Mouse (Mus musculus): ENCODE measurements around the gene Vsig10. TPM values are rescaled to one million over a fixed set of nuclear protein-coding genes. Genes with fewer than 3 reads are reported as not detected.
A peak's percentile ranks its signal among the peaks of the same experiment; 100 is the strongest.
"Not testable (repeated sequence)": the region's sequence is repeated elsewhere in the genome, so short reads cannot be mapped to it uniquely, and the experiment has no call there.

Vsig10 gene
- polyA plus RNA-seq, 1 experiment from 2014 or later: 1.1 TPM

GRCm38 (mm10) chr5:117341896-117342295, 23.0 kb downstream of the Vsig10 start:
- Histone ChIP-seq H3K4me1 (ENCODE audit: control insufficient read depth, insufficient read depth, low read length) (no peaks in the 10 kb centered on the region), H3K9me3 (replicated peaks; ENCODE audit: control insufficient read depth, low read length) (no peaks in the 10 kb centered on the region), H3K4me3 (ENCODE audit: low read depth, low read length) (no peak overlapping the region), H3K27me3 (replicated peaks; ENCODE audit: control insufficient read depth, insufficient read depth, low read length) (no peaks in the 10 kb centered on the region), H3K9ac (ENCODE audit: low read length) (no peak overlapping the region), H3K36me3 (ENCODE audit: control insufficient read depth, insufficient read depth, low read length) (no peaks in the 10 kb centered on the region), H3K27ac (ENCODE audit: low read depth, low read length) (no peak overlapping the region), H3K4me2 (ENCODE audit: low read length) (no peak overlapping the region)
- ATAC-seq: no peak
- DNase-seq (ENCODE audit: low spot score): no peak
- WGBS: 89% methylated on average over 6 of the region's 6 CpGs

- H3K9ac ChIP-seq (ENCODE audit: low read length); DNase-seq (ENCODE audit: low spot score); H3K27ac ChIP-seq (ENCODE audit: low read depth, low read length); H3K36me3 ChIP-seq (ENCODE audit: control insufficient read depth, insufficient read depth, low read length); H3K4me2 ChIP-seq (ENCODE audit: low read length); H3K4me3 ChIP-seq (ENCODE audit: low read depth, low read length); H3K4me1 ChIP-seq (ENCODE audit: control insufficient read depth, insufficient read depth, low read length); ATAC-seq; H3K9me3 ChIP-seq (replicated peaks; ENCODE audit: control insufficient read depth, low read length); H3K27me3 ChIP-seq (replicated peaks; ENCODE audit: control insufficient read depth, insufficient read depth, low read length): not testable (repeated sequence)
- 89% methylated on average over 5 of the region's 5 CpGs for WGBS
These were observed 25.6 kb downstream of the Vsig10 start for GRCm38 (mm10) chr5:117344496-117344895.

- ATAC-seq: no peak
- no peak overlapping the region for H3K27ac ChIP-seq (ENCODE audit: low read depth, low read length)
- H3K27me3 ChIP-seq (replicated peaks; ENCODE audit: control insufficient read depth, insufficient read depth, low read length): no peaks in the 10 kb centered on the region
- no peak overlapping the region for H3K9ac ChIP-seq (ENCODE audit: low read length)
- no peak for DNase-seq (ENCODE audit: low spot score)
- H3K9me3 ChIP-seq (replicated peaks; ENCODE audit: control insufficient read depth, low read length): no peaks in the 10 kb centered on the region
- no peaks in the 10 kb centered on the region for H3K4me1 ChIP-seq (ENCODE audit: control insufficient read depth, insufficient read depth, low read length)
- no peak overlapping the region for H3K4me2 ChIP-seq (ENCODE audit: low read length)
- 76% methylated on average over 5 of the region's 5 CpGs for WGBS
- no peak overlapping the region for H3K4me3 ChIP-seq (ENCODE audit: low read depth, low read length)
- H3K36me3 ChIP-seq (ENCODE audit: control insufficient read depth, insufficient read depth, low read length): no peaks in the 10 kb centered on the region
These were observed 26.6 kb downstream of the Vsig10 start for GRCm38 (mm10) chr5:117345432-117345976.

GRCm38 (mm10) chr5:117346281-117346680, 27.4 kb downstream of the Vsig10 start:
- 65% methylated on average over 3 of the region's 3 CpGs for WGBS
- ATAC-seq: no peak
- no peak for DNase-seq (ENCODE audit: low spot score)

GRCm38 (mm10) chr5:117347011-117347410, 28.1 kb downstream of the Vsig10 start:
- Histone ChIP-seq H3K4me2 (ENCODE audit: low read length) (no peak overlapping the region), H3K4me3 (ENCODE audit: low read depth, low read length) (no peak overlapping the region), H3K36me3 (ENCODE audit: control insufficient read depth, insufficient read depth, low read length) (no peaks in the 10 kb centered on the region), H3K27ac (ENCODE audit: low read depth, low read length) (no peak overlapping the region), H3K9me3 (replicated peaks; ENCODE audit: control insufficient read depth, low read length) (no peaks in the 10 kb centered on the region), H3K27me3 (replicated peaks; ENCODE audit: control insufficient read depth, insufficient read depth, low read length) (no peaks in the 10 kb centered on the region), H3K9ac (ENCODE audit: low read length) (no peak overlapping the region), H3K4me1 (ENCODE audit: control insufficient read depth, insufficient read depth, low read length) (no peaks in the 10 kb centered on the region)
- DNase-seq (ENCODE audit: low spot score) (no peak), ATAC-seq (no peak)
- 92% methylated on average over 5 of the region's 5 CpGs for WGBS

More at GRCm38 (mm10) chr5:117346281-117346680, 27.4 kb downstream of the Vsig10 start:
- H3K4me2 ChIP-seq (ENCODE audit: low read length): no peak overlapping the region
- H3K9ac ChIP-seq (ENCODE audit: low read length): no peak overlapping the region
- H3K27me3 ChIP-seq (replicated peaks; ENCODE audit: control insufficient read depth, insufficient read depth, low read length): no peaks in the 10 kb centered on the region
- H3K9me3 ChIP-seq (replicated peaks; ENCODE audit: control insufficient read depth, low read length): no peaks in the 10 kb centered on the region
- no peak overlapping the region for H3K4me3 ChIP-seq (ENCODE audit: low read depth, low read length)
- H3K4me1 ChIP-seq (ENCODE audit: control insufficient read depth, insufficient read depth, low read length): no peaks in the 10 kb centered on the region
- no peak overlapping the region for H3K27ac ChIP-seq (ENCODE audit: low read depth, low read length)
- no peaks in the 10 kb centered on the region for H3K36me3 ChIP-seq (ENCODE audit: control insufficient read depth, insufficient read depth, low read length)

GRCm38 (mm10) chr5:117347838-117348237, 29.0 kb downstream of the Vsig10 start:
- ATAC-seq (no peak), DNase-seq (ENCODE audit: low spot score) (no peak)
- no peak overlapping the region for H3K27ac ChIP-seq (ENCODE audit: low read depth, low read length)
- H3K4me2 ChIP-seq (ENCODE audit: low read length): no peak overlapping the region
- H3K4me1 ChIP-seq (ENCODE audit: control insufficient read depth, insufficient read depth, low read length): no peaks in the 10 kb centered on the region
- H3K27me3 ChIP-seq (replicated peaks; ENCODE audit: control insufficient read depth, insufficient read depth, low read length): no peaks in the 10 kb centered on the region
- 95% methylated on average over 2 of the region's 2 CpGs for WGBS
- no peak overlapping the region for H3K4me3 ChIP-seq (ENCODE audit: low read depth, low read length)
- H3K9ac ChIP-seq (ENCODE audit: low read length): no peak overlapping the region
- H3K36me3 ChIP-seq (ENCODE audit: control insufficient read depth, insufficient read depth, low read length): no peaks in the 10 kb centered on the region
- H3K9me3 ChIP-seq (replicated peaks; ENCODE audit: control insufficient read depth, low read length): no peaks in the 10 kb centered on the region

GRCm38 (mm10) chr5:117348279-117348678, 29.4 kb downstream of the Vsig10 start:
- Histone ChIP-seq H3K4me1 (ENCODE audit: control insufficient read depth, insufficient read depth, low read length) (no peaks in the 10 kb centered on the region), H3K27ac (ENCODE audit: low read depth, low read length) (no peak overlapping the region), H3K4me3 (ENCODE audit: low read depth, low read length) (no peak overlapping the region), H3K4me2 (ENCODE audit: low read length) (no peak overlapping the region), H3K36me3 (ENCODE audit: control insufficient read depth, insufficient read depth, low read length) (no peaks in the 10 kb centered on the region), H3K9me3 (replicated peaks; ENCODE audit: control insufficient read depth, low read length) (no peaks in the 10 kb centered on the region), H3K27me3 (replicated peaks; ENCODE audit: control insufficient read depth, insufficient read depth, low read length) (no peaks in the 10 kb centered on the region), H3K9ac (ENCODE audit: low read length) (no peak overlapping the region)
- peak; percentile 58 for DNase-seq (ENCODE audit: low spot score)
- WGBS: 22% methylated on average over 19 of the region's 19 CpGs
- peak; percentile 32; the same call in 1 of the 2 replicates for ATAC-seq

- Histone ChIP-seq H3K4me3 (ENCODE audit: low read depth, low read length) (no peak overlapping the region), H3K4me1 (ENCODE audit: control insufficient read depth, insufficient read depth, low read length) (0 out of 2 replicates have a peak, but pooled peaks cover 3% of the 10 kb centered on the region), H3K27ac (ENCODE audit: low read depth, low read length) (no peak overlapping the region), H3K9me3 (replicated peaks; ENCODE audit: control insufficient read depth, low read length) (no peaks in the 10 kb centered on the region), H3K4me2 (ENCODE audit: low read length) (no peak overlapping the region), H3K27me3 (replicated peaks; ENCODE audit: control insufficient read depth, insufficient read depth, low read length) (no peaks in the 10 kb centered on the region), H3K9ac (ENCODE audit: low read length) (no peak overlapping the region), H3K36me3 (ENCODE audit: control insufficient read depth, insufficient read depth, low read length) (no peaks in the 10 kb centered on the region)
- no peak for DNase-seq (ENCODE audit: low spot score)
- no peak for ATAC-seq
- WGBS: 80% methylated on average over 8 of the region's 8 CpGs
These were observed 35.2 kb downstream of the Vsig10 start for GRCm38 (mm10) chr5:117354121-117354520.

- H3K9ac ChIP-seq (ENCODE audit: low read length): no peak overlapping the region
- DNase-seq (ENCODE audit: low spot score) (no peak), ATAC-seq (no peak)
- H3K27ac ChIP-seq (ENCODE audit: low read depth, low read length): no peak overlapping the region
- peaks cover 19% of the 10 kb centered on the region for H3K4me1 ChIP-seq (ENCODE audit: control insufficient read depth, insufficient read depth, low read length)
- H3K4me3 ChIP-seq (ENCODE audit: low read depth, low read length): no peak overlapping the region
- H3K9me3 ChIP-seq (replicated peaks; ENCODE audit: control insufficient read depth, low read length): no peaks in the 10 kb centered on the region
- H3K4me2 ChIP-seq (ENCODE audit: low read length): peak overlapping the region; percentile 72
- 58% methylated on average over 14 of the region's 14 CpGs for WGBS
- no peaks in the 10 kb centered on the region for H3K27me3 ChIP-seq (replicated peaks; ENCODE audit: control insufficient read depth, insufficient read depth, low read length)
- H3K36me3 ChIP-seq (ENCODE audit: control insufficient read depth, insufficient read depth, low read length): no peaks in the 10 kb centered on the region
These were observed 36.9 kb downstream of the Vsig10 start for GRCm38 (mm10) chr5:117355648-117356303.

Data from forebrain, embryonic 14.5 days (tissue).